Mouse (Mus musculus) ES-Bruce4 (cell line): ENCODE results near the gene Smco2. TPM values are rescaled to one million over a fixed set of nuclear protein-coding genes. Genes with fewer than 3 reads are reported as not detected.

ENCODE experiments used
- H3K27ac ChIP-seq: 2 replicates; pipeline ENCODE4 v1.5.1; 2012; ENCODE audit warnings: low read length, inconsistent platforms; ENCODE audit not compliant: insufficient read depth
- H3K27me3 ChIP-seq: 2 replicates; pipeline ENCODE4 v1.6.1; 2012; ENCODE audit warnings: mild to moderate bottlenecking, low read length, inconsistent platforms; ENCODE audit not compliant: control insufficient read depth, poor library complexity, insufficient read depth, severe bottlenecking
- H3K36me3 ChIP-seq: 2 replicates; pipeline ENCODE4 v1.6.1; 2012; ENCODE audit warnings: inconsistent platforms, mild to moderate bottlenecking, low read length, moderate library complexity; ENCODE audit not compliant: control insufficient read depth, poor library complexity, insufficient read depth, severe bottlenecking
- H3K4me1 ChIP-seq: one replicate; pipeline ENCODE4 v1.8.1; 2011; ENCODE audit warnings: low read length; ENCODE audit not compliant: control insufficient read depth, insufficient read depth
- H3K4me3 ChIP-seq: 2 replicates; pipeline ENCODE4 v1.5.1; 2011; ENCODE audit warnings: low read depth, mild to moderate bottlenecking, low read length
- H3K9ac ChIP-seq: 2 replicates; pipeline ENCODE4 v1.6.1; 2012; ENCODE audit warnings: low read depth, mild to moderate bottlenecking, inconsistent platforms; ENCODE audit not compliant: poor library complexity, severe bottlenecking
- H3K9me3 ChIP-seq: replicated peaks from 2 replicates; pipeline ENCODE4 v1.6.1; 2012; ENCODE audit warnings: mild to moderate bottlenecking, low read length, inconsistent platforms; ENCODE audit not compliant: control insufficient read depth, poor library complexity, insufficient read depth, severe bottlenecking
- CTCF ChIP-seq: IDR thresholded peaks from one replicate; pipeline ENCODE4 v1.8.1; 2011; ENCODE audit warnings: low read depth, low read length
- EP300 ChIP-seq: IDR thresholded peaks from 2 replicates; pipeline ENCODE4 v1.6.1; 2011; ENCODE audit warnings: low read depth, low read length; ENCODE audit not compliant: insufficient read depth
- POLR2A ChIP-seq: IDR thresholded peaks from one replicate; pipeline ENCODE4 v1.8.1; 2011; ENCODE audit warnings: low read length; ENCODE audit not compliant: insufficient read depth
- polyA plus RNA-seq: library from polyadenylated mRNA; stranded (reverse); fragments of >200 nt; gene quantifications from 2 replicates; pipeline ENCODE4 v1.2.4, GENCODE M21; 2011; ENCODE audit warnings: low read depth; ENCODE audit not compliant: missing spikeins, insufficient read depth, insufficient read length

The Smco2 gene
- polyA plus RNA-seq: not detected in 2 replicates

DNA sequence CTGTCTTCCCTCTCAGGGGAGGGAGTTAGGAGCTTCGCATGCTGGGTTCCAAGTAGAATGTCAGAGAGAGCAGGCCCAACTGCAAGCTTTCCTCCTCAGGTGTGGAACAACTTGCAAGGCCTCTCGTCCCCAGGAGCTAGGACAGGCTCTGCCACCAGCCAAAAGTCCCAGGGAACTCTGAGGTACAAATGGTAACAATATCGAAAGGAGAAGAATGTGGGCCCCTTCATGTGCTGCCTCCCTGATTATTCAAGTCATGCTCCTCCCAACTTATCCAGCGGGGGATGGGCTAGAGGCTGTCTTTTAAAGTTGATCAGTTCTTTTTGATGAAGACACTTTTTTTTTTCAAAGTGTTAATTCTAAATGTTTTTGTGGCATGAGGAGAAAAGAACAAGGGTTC, at the start of gene Smco2:
Smco2 (plus strand) TSS at position 55 of the 400 bp plus-strand sequence.
- Histone ChIP-seq H3K9ac (no peak within 1 kb of the TSS), H3K4me3 (no peak within 1 kb of the TSS), H3K9me3 (no peaks in the 10 kb centered on the region), H3K27me3 (no peaks in the 10 kb centered on the region), H3K4me1 (no peaks in the 10 kb centered on the region), H3K36me3 (no peaks in the 10 kb centered on the region), H3K27ac (no peak within 1 kb of the TSS)
- TF ChIP-seq CTCF (no peak), EP300 (no peak), POLR2A (no peak)

DNA sequence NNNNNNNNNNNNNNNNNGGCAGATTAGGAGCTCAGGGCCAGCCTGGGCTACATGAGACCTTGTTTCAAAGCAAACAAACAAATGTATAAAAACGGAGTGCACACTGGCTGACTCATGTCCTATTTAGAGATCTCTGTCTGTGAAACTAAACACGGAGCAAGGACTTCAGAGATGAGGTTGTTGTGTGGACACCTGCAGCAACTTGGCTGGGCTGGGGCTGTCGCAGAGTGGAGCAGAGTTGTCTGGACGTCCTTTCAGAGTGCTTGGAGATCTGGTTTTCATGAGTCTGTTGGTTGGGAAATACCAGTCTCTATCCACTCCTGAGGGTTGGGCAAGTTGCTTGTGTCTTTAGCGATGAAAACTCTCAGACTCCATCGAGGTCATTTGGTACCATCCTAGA, 39.9 kb upstream of the Smco2 start:
- Histone ChIP-seq H3K4me3 (no peak overlapping the region), H3K27ac (no peak overlapping the region), H3K27me3 (no peaks in the 10 kb centered on the region), H3K9me3 (no peaks in the 10 kb centered on the region), H3K9ac (no peak overlapping the region), H3K4me1 (no peaks in the 10 kb centered on the region), H3K36me3 (no peaks in the 10 kb centered on the region; the same call in none of the 2 replicates)
- TF ChIP-seq POLR2A (no peak), CTCF (no peak), EP300 (no peak)

DNA sequence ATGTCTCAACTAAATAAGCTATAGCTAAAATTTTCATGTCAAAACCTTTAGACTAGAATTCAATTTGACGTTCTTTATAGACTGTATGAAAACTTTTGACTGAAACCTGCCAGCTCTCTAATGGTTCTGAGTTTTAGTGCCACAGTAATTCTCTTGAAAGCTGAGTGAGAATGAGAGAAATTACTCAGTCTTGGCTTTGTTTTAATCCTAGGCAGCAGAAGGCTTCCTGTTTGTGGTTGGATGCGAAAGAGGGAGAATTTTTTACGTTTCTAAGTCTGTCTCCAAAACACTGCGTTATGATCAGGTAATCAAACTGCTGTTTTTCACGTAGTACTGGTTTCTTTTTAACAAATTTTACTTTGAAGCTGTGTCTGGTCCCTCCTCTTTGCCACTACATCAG, 36.9 kb upstream of the Smco2 start:
- TF ChIP-seq POLR2A (no peak), CTCF (no peak), EP300 (no peak)
- no peaks in the 10 kb centered on the region; the same call in none of the 2 replicates for H3K36me3 ChIP-seq
- H3K9me3 ChIP-seq: peaks cover 4% of the 10 kb centered on the region
- no peak overlapping the region for H3K9ac ChIP-seq
- no peaks in the 10 kb centered on the region for H3K27me3 ChIP-seq
- no peak overlapping the region for H3K27ac ChIP-seq
- no peak overlapping the region for H3K4me3 ChIP-seq
- no peaks in the 10 kb centered on the region for H3K4me1 ChIP-seq

DNA sequence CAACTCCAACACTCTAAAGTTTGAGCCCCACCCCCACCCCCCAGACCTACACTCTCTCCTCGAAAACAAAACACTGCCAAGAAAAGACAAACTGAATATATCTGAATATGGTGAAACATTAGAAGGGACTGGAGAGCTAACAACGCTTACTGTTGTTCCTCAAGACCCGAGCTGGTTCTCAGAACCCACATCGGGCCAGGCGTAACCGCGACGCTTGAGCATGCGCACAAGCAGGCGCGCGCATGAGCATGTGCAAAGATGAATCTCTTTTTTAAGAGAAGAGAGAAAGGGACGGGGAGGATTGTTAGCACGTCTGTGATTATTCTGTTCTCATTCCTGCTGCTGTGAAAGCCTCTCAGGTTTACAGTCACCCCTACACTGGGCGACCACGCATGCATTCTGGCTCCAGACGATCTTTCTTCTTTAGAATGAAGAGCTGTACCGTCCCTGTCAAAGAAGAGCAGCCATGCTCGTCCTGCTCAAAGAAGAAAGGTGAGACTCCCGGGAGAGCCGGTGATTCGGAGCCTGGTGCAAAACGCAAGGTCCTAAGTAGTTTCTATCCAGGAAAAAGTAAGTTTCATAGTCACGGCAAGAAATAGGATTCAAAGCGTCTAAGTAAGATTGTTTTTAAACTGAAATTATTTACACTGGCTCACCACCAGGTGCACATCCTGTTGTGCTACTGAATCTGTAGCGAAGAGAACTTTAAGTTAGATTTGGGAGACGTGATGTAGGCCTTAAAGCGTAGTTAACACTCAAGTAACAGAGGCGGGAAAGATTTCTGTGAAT, 29.5 kb upstream of the Smco2 start:
- Histone ChIP-seq H3K36me3 (no peaks in the 10 kb centered on the region), H3K4me3 (no peak overlapping the region), H3K9ac (no peak overlapping the region), H3K9me3 (peaks cover 4% of the 10 kb centered on the region), H3K27ac (no peak overlapping the region), H3K4me1 (no peaks in the 10 kb centered on the region), H3K27me3 (no peaks in the 10 kb centered on the region)
- TF ChIP-seq CTCF: no peak
- TF ChIP-seq EP300: no peak
- no peak for TF ChIP-seq POLR2A

DNA sequence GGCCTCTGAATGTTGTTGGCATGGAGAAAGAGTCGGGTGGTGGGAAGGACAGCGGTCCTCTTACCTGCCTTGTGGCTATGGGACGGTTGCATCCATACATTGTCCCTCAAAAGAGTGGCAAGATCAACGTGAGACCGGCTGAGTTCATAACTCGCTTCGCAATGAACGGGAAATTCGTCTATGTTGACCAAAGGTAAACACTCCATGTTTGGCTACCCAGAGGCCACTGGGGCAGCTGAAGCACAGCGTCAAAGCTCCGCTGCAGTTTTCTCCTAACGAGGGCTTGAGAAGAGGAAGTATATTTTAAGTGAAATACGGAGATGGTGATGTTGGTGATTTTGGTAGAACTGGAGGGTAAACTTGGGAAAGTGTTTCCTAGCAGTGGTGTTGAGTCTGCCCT, 27.9 kb upstream of the Smco2 start:
- TF ChIP-seq EP300: no peak
- no peak for TF ChIP-seq CTCF
- no peak for TF ChIP-seq POLR2A
- Histone ChIP-seq H3K9me3 (no peaks in the 10 kb centered on the region; the same call in 1 of the 2 replicates), H3K9ac (no peak overlapping the region), H3K4me3 (no peak overlapping the region), H3K36me3 (no peaks in the 10 kb centered on the region), H3K27me3 (no peaks in the 10 kb centered on the region), H3K4me1 (no peaks in the 10 kb centered on the region), H3K27ac (no peak overlapping the region)
